Mouse (Mus musculus): Measurements from ENCODE around the gene Akap2. TPM values are rescaled to one million over a fixed set of nuclear protein-coding genes. Genes with fewer than 3 reads are reported as not detected.

Gene Akap2
- total RNA-seq, 2 experiments from 2014 or later = 42.1 to 46.8 TPM

DNA sequence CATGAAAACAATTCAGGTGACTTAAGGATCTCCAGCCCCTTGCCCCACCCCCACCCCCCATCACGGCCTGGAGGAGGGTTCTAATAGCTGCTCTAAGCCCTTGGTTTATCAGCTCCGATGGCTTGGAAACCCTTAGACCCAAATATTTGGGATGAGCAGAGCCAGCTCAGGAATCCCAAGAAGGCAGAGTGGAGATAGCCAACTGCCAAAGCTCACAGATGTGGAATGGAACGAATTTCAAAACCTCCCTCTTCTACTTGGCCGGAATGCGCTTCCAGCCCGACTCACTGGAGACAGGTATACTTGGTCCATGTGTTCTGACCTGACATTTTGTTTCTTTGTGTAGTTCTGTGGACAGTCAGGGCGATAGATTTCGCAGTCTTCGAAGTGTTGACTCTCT lies 111.7 kb downstream of the Akap2 start:
- DNase-seq (ENCODE audit: low spot score in 2 of 2) = no peak

DNA sequence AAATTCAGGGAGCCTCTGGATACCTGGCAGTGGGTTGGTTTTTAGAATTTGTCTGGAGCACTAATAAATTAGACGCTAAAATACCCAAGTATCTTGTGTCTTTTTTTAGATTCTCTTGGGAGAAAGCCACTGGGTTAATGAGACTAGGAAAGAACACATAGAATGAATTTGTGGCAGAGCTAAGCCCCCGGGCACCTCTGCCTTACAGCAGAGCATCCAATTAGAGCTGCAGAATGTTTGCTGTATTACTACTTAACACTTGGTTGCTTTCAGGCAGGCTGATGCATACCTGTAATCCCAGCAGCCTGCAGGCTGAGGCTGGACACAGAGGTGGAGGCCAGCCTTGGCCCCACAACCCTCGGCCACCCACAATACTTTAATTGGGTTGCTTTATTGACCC lies 112.3 kb downstream of the Akap2 start:
- no peak for DNase-seq (ENCODE audit: low spot score in 2 of 2)

DNA sequence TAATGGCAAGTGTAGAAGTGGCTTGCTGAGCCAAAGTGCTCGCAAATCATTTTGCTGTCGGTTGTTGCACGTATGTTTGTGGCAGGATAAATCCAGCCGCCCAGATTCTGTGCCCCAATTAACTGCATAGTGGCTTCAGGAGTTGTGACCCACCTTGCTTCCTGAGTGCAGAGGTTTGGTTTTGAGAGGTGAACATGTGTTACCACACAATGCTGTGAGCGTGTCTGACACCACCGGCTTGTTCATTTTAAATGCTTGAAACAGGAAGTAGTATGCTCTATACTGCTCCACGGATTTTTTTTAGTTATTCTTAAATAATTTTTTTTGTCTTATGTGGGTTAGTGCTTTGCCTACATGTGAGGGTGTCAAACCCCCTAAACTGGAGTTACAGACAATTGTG lies 114.9 kb downstream of the Akap2 start:
- DNase-seq (ENCODE audit: low spot score in 2 of 2) = no peak

DNA sequence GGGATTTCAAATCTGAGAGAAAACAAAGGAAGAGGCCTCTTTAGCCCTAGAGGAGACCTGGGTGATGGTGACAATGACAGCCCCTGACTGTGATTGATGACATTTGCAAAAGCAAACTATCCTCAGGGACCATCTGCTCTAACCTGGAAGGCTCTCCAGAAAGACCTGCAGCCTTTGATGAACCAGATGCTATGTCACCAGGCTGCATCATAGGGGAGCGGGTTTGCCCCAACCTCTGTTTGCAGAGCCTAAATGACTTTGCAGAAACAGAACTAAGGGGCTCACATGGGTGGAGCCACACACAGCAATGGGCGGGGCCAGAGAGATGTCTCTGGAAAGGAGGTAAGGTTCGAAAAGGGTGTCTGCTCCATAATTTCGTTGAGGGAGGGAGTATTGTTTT lies 115.6 kb downstream of the Akap2 start:
- no peak for DNase-seq (ENCODE audit: low spot score in 2 of 2)

DNA sequence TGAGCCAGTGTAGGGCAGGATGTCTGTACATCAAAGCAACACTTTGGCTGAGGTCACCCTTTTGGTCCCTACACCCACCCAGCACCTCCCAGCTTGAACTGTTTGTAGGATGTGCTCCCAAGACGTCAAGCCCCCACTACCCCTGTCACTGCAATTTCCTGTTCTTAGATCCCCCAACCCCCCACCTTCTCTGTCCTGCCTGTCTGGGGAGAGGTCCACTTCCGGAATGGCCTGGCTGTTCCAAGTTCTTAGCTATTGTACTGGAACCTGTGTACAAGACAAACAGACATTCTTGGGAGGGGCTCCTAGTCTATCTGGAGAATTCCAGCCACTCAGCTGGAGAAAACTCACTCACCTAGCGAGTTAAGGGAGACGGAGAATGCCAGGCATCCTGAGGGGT lies 116.7 kb downstream of the Akap2 start:
- DNase-seq (ENCODE audit: low spot score in 2 of 2) = no peak

DNA sequence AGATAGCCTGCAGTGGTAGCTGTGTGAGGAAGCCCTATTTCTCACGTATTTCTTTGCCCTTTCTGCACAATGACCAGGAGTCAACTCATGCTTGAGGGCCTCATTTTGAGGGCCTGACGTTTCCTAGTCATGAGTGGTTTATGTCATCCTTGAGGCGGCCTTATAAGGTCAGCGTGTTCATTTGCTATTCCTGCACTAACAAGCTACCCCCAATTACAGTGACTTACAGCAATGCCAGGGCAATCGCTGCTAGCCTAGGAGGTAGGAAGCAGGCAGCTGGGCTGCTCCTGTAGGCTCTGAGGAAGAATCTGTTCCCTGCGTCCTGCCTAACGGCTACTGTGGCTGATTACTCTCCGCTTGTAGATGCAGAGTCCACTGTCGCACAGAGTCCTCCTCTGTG lies 119.6 kb downstream of the Akap2 start:
- no peak for DNase-seq (ENCODE audit: low spot score in 2 of 2)

DNA sequence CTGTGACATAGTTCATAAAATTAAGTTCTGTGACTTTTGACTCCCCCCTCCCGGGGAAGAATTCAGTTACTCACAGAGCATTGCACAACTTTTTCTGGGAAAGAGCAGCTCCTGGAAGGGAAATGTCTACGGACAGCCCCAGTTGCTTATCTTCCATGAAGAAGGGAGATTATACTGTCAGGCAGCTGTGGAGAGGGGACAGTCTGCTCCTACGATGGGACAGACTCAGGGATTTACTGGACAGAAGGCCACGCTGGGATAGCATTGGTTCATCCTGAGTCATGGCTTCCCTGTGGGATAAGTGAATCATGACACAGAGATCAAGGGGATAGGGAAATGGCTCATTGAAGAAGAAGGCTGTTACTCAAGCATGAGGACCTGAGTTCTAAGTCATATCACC lies 121.9 kb downstream of the Akap2 start:
- no peak for DNase-seq (ENCODE audit: low spot score in 2 of 2)

DNA sequence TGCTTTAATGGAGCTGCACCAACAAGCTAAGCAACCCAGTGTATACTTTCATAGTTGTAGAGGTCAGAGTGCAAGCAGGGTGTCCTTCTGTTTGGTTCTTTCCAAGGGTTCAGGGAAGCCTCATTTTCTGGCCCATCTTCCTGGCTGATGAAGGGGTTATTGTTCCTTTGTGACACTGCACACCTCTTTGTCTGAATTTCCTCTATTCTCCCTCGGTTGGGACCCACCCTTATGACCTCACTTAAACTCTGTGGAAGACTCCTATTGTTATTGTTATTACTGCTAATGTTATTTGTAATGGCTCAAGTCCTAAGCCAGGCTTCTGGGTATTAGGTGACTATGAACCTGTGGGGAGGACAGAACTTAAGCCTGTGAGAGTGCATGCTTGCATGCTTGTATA lies 124.5 kb downstream of the Akap2 start:
- DNase-seq (ENCODE audit: low spot score in 2 of 2) = no peak

DNA sequence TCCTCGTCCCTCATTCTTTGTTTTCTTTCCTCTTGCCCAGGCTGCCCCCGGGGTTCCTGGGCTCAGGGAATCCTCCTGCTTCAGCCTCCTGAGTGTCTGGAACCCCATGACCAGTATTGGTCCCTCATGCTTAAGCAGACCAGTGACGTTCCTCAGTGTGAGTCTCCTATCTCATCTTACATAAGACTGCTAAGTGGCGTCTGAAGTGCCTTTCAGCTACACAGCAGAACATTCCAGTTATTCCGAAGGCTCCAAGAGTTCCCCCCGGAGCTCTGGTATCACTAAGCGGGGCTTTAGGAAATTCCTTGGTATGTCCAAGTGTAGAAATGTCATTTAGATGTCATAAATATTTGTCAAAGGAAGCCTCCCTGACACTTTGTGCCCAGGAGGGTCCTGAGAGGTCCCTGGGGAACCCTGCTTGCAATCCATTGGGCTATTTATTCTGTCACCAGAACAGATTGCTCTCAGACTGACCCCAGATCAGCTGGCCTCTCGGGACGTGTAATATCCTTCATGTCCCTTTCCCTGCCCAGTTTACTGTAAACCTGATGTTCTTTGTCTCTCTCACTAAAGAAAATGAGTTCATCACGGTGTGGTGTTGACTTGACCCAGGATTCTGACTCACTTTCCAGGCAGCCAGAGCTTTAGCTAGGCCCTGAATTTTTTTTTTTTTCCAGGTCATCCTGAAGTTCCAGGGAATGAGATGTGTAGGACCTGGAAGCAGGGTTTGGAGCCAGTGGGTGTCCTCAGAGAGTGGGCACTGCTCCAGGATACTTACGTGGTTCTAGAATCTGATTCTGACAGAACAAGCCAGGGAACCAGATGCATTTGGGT lies 125.2 kb downstream of the Akap2 start:
- no peak for DNase-seq (ENCODE audit: low spot score in 2 of 2)

DNA sequence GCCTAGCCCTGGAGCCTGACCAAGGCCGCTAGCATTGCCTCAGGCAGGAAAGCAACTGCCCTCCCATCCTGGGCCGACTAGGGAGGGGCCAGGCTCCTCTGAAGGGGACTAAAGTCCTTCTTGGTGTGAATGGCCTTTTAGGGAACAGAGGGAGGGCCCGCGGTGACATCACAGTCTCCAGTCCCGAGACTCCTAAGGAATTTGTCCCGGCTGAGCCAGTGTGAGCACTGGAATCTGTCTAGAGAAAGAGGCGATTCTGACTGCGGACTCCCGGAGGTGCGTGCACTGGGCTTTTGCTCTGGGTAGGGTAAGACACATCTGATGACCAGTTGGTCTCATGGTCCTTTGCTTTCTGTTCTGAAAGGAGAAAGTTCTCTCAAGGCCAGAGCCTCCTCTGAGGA lies 127.6 kb downstream of the Akap2 start:
- peak in 1 of 2 experiments; percentile 24 for DNase-seq (ENCODE audit: low spot score in 2 of 2)

DNA sequence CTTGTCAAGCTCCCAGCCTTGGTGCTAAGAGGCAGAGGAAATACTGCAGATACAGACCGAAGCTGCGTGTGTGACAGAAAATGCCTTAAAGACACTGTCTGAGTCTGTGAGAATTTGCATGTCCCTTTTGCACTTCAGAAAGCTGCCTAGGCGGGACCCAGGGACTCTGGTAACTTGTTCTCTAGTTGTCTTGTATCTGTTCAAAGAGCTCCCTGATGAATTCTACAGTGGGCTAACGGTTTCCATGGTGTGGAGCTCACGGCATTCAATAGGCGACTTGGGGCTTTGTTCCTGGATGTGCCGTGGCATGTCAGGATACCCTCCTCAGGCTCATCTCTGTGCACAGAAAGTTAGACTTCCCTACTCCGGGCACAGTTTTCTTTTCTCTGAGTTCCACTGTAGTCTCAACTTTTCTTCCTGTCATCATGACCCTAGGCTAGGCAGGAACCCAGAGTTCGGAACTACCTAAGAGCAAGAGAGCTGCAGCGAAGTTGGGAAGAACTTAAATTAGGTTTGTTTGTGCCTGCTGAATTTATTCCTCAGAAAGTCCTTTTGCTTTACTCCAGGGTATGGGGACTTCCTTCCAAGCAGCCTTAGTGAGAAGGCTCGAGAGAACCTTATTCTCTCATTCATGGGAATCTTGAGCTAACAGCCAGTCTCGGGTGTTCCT lies 128.2 kb downstream of the Akap2 start:
- DNase-seq (ENCODE audit: low spot score in 2 of 2) = no peak

DNA sequence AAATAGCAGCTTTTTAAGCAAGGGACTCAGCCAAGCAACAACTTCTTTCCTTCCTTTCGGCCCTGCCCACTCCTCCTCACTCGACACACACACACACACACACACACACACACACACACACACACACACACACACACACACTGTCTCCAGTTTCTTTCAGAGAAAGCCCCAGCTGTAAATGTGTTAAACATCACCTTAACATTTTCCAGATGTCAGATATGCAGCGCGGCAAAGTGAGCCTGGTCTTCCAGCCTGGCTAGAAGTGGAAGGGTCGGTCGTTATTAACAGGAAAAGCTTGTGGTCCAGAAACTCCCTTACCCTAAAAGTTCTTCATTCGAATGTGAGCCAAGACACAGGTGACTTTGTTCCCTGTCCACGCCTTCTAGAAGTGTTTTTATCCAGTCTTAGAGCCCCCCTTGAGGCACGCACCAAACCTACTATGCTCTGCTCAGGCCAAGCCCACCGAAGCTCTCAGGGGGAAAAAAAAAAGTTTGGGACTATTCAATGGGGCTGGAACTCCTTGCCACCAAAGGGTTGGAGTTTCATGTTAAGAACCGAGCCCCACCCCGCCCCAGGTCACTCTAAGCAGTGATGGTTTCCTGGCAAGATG lies 129.0 kb downstream of the Akap2 start:
- no peak for DNase-seq (ENCODE audit: low spot score in 2 of 2)

DNA sequence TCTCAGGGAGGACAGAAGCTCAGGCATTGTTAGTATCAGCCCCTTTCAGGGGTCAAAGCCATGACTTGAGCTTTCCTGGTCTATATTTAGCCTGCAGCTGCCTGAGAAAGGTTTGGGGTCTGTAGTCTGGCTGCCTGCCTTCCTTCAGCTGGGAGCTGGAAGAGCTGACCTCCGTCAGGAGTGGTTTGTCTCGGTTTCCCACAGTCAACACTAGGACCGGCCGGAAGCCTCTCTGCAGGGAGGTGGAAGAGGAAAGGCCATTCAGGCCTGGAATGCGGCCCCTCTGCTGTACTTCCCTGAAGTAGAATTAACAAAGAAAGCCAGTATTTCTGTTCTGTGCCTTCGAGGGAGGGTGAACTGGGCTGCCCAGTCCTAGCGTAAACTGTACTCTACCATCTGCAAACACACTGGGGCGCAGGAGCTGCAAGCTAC lies 129.6 kb downstream of the Akap2 start:
- no peak for DNase-seq (ENCODE audit: low spot score in 2 of 2)

DNA sequence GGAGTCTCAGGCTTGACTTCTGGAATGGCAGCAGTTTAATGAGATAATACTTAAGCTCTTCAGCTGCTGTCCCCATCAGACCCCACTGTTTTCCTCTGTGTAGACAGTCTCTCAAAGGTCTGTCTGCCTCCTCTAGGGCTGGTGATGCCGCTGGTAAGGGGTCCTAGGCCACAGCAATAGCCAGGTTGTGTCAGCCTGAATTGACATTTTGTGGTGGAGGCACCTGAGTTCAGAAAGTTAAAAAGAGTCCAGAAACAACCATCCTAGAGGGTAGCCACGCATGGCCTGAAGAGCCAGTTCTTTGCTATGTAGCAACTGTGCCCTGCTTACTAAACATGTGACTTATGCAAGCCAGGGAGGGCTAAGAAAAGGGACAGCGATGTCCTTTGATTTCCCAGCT lies 130.2 kb downstream of the Akap2 start:
- DNase-seq (ENCODE audit: low spot score in 2 of 2) = no peak

DNA sequence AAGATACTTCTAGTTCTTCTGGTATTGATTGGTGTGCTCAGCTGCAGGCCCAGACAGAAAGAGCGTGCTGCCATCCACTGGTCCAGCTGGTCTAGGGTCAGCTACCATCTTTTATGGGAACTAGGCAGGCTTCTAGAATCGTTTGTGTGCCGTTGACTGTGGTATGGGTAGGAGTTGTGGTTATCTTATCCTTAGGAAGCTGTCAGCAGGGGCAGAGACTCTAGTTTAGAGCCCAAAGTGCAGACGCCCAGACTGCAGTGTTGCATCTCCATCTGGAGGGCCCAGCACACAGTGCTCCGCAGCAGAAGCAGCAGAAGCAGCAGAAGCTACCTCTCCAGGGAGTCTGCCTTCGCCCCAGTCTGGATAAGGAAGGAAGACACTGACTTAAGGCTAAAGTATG lies 132.0 kb downstream of the Akap2 start:
- DNase-seq (ENCODE audit: low spot score in 2 of 2) = no peak

DNA sequence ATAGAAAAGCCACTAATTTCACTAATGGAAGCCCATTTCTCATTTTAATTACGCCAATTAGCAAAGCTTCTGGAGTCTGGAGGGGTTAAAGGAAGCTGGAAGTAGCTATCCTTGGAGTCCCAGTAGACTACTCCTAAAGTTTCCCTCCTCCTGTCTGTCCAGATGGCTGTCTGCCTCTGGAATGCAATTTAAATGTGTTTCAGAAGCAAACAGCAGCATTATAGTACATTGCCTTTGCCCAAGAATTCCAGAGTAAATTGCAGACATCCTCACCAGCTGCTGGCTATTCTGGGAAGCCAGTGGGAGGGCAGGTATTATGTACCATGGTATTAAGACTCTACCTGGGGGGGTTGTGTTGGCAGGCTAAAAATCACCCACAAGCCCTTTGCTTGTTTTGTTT lies 134.3 kb downstream of the Akap2 start:
- DNase-seq (ENCODE audit: low spot score in 2 of 2) = no peak

DNA sequence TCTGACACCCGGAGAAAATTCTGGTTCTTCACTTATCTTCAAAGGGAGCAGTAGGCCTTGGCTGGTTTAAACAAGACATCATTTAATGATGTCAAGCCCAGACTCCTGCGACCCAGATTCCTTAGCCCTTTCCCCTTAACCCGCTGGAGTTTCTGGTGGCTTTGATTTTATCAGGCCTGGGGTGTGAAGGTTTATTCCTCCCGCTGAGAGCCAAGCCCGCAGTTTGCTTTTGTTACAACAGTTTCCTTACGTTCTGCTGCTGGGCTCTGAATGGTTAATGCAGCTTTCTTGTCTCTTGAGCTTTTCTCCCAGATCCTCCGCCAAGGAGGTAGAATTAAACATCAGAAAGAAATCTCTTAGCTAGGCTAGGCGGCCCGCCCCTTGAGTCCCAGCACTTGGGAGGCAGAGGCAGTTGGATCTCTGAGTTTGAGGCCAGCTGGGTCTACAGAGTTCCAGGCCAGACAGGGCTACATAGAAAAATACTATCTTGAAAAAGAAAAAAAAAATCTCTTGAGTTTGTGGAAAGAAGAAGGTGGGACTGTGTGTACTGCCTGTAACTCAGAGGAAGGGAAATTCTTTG lies 135.1 kb downstream of the Akap2 start:
- no peak for DNase-seq (ENCODE audit: low spot score in 2 of 2)

DNA sequence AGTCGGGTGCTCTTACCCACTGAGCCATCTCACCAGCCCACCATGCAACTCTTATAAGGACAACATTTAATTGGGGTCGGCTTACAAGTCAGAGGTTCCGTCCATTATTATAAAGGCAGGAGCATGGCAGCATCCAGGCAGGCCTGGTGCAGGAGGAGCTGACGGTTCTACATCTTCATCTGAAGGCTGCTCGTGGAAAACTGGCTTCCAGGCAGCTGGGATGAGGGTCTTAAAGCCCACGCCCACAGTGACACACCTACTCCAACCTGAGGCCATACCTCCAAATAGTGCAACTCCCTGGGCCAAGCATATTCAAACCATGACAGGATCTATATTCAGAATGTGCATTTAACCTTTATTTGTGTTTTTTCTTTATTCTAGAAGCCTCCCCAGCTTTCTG lies 136.7 kb downstream of the Akap2 start:
- DNase-seq (ENCODE audit: low spot score in 2 of 2) = no peak

DNA sequence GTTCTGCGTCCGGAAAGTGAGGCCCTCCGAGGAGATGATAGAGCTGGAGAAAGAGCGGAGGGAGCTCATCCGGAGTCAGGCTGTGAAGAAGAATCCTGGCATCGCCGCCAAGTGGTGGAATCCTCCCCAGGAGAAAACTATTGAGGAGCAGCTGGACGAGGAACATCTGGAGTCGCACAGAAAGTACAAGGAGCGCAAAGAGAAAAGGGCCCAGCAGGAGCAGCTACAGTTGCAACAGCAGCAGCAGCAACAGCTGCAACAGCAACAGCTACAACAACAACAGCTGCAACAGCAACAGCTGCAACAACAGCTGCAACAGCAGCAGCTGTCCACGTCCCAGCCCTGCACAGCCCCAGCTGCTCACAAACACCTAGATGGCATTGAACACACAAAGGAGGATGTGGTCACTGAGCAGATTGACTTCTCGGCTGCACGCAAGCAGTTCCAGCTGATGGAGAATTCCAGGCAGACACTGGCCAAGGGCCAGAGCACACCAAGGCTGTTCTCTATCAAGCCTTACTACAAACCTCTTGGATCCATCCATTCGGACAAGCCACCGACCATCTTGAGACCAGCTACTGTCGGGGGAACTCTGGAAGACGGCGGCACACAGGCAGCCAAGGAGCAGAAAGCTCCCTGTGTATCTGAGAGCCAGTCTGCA lies 138.0 kb downstream of the Akap2 start:
- no peak for DNase-seq (ENCODE audit: low spot score in 2 of 2)

DNA sequence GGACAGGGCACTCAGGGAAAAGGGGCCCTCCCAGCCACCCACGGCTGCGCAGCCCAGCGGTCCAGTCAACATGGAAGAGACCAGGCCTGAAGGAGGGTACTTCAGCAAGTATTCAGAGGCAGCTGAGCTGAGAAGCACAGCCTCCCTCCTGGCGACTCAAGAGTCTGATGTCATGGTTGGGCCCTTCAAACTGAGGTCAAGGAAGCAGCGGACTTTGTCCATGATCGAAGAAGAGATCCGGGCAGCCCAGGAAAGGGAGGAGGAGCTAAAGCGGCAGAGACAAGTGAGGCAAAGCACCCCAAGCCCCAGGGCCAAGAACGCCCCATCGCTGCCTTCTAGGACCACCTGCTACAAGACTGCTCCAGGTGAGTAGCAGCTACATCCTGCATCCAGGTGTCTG lies 139.2 kb downstream of the Akap2 start:
- no peak for DNase-seq (ENCODE audit: low spot score in 2 of 2)

DNA sequence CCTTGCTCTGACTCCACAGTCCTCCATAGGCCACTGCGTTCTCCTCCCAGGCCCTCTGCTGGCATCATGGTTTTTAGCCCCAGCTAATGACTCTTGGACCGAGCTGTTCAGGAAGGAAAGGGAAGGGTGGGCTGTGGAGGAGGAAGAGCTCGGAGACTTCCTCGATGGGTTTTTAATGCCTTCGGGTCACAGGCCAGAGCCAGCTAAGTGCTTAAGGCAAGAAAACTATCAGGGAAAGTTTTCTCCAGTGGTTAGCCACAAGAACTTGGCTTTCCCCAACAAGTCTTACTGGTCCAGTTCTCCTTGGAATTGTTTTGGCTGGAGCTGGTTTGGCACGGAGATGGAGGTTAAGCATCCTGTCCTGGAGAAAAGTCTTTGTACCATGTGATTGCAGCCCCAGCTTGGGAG lies 142.8 kb downstream of the Akap2 start:
- DNase-seq (ENCODE audit: low spot score in 2 of 2) = no peak

DNA sequence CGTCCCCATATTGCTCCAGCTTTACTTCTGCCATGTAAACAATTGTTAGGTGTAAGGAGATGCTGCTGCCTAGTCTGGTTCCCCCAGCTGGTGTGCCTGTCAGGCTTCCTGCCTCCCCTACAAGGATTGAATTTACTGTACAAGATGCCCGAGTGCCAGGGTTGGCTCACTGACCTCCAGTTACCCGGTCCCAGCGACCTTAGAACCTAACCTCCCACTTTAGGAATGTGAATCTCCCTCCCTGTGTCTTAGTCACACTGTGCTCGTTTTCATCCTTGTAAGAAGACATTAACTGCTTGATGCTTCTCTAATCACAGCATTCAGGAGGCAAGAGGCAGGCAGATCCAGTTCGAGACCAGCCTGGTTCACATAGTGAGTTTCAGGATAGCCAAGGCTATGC lies 143.7 kb downstream of the Akap2 start:
- DNase-seq (ENCODE audit: low spot score in 2 of 2) = no peak

All from left cerebral cortex, adult 18-20 months (tissue).